Mouse (Mus musculus): ENCODE data around the gene Ttc22.

The Ttc22 gene

DNA sequence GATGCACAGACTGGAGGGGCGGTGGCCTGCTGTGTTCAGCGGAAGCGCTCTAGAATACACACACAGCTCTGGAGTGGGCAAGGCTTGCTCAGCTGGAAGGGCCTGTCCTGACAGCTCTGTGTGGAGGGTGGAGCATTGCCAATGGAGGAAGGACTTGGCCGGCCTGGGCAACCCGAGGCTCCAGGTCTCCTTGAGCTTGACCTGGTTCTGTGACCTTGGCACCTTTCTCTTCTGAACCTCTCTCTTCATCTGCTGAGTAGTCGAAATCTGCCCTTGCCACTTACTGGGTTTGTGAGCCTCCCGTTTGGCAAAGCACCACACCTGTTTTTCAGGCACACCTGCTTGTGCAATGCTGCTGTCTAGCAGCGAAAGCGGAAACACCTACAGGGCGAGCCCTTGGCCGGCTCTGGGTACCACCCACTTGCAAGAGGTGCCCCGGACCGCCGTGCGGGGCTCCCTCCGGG, at the start of gene Ttc22:
Ttc22 (plus strand) TSS at position 403 of the 464 bp plus-strand sequence.
- no peak for DNase-seq (ENCODE audit: low spot score)

GRCm38 (mm10) chr4:106575022-106575421, 47.2 kb upstream of the Ttc22 start:
- no peak for DNase-seq (ENCODE audit: low spot score)

- no peak for DNase-seq (ENCODE audit: low spot score)
Measured at GRCm38 (mm10) chr4:106577511-106577910, 44.7 kb upstream of the Ttc22 start.

- DNase-seq (ENCODE audit: low spot score): no peak
Measured at GRCm38 (mm10) chr4:106581176-106581864, 40.9 kb upstream of the Ttc22 start.

GRCm38 (mm10) chr4:106581865-106582204, 40.4 kb upstream of the Ttc22 start:
- no peak for DNase-seq (ENCODE audit: low spot score)

GRCm38 (mm10) chr4:106582428-106583153, 39.6 kb upstream of the Ttc22 start:
- no peak for DNase-seq (ENCODE audit: low spot score)

- no peak for DNase-seq (ENCODE audit: low spot score)
Measured at GRCm38 (mm10) chr4:106584665-106585064, 37.6 kb upstream of the Ttc22 start.

GRCm38 (mm10) chr4:106587075-106587474, 35.2 kb upstream of the Ttc22 start:
- no peak for DNase-seq (ENCODE audit: low spot score)

- DNase-seq (ENCODE audit: low spot score): no peak
Measured at GRCm38 (mm10) chr4:106590142-106590541, 32.1 kb upstream of the Ttc22 start.

DNA sequence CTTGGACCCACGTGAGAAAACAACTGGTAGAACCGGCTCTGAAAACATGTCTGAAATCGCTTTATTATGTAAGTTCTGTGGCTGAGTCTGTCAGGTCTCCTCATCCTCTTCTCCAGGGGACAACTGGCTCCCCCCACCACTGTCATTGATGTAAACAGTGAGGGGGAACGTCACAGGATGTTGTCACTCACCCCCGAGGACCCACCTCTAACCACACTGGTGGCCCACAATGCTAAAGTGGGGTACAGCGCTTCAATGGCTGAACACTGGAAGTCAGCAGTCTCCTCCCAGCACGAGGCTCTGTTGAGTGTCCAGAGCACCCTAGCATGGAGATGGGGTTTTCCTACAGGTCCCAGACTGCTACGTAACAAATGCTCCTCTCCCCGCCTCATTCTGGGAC, 31.4 kb upstream of the Ttc22 start:
- DNase-seq (ENCODE audit: low spot score): no peak

DNA sequence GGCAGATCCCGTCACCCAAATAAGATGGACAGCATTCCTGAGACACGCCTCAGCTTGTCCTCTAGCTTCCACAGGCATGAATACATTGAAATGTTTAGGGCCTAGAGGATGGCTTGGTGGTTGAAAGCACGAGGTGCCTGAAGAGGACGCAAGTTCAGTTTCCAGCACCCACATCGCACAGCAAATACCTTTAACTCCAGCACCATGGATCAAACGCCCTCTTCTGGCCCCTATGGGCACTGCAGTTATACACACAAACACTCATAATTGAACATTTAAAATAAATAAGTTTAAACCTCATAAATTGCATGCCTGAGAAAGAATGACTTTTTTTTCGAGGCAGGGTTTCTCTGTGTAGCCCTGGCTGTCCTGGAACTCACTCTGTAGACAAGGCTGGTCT, 28.6 kb upstream of the Ttc22 start:
- no peak for DNase-seq (ENCODE audit: low spot score)

GRCm38 (mm10) chr4:106596200-106596599, 26.0 kb upstream of the Ttc22 start:
- no peak for DNase-seq (ENCODE audit: low spot score)

GRCm38 (mm10) chr4:106597055-106597454, 25.2 kb upstream of the Ttc22 start:
- DNase-seq (ENCODE audit: low spot score): no peak

GRCm38 (mm10) chr4:106597741-106598140, 24.5 kb upstream of the Ttc22 start:
- no peak for DNase-seq (ENCODE audit: low spot score)

DNA sequence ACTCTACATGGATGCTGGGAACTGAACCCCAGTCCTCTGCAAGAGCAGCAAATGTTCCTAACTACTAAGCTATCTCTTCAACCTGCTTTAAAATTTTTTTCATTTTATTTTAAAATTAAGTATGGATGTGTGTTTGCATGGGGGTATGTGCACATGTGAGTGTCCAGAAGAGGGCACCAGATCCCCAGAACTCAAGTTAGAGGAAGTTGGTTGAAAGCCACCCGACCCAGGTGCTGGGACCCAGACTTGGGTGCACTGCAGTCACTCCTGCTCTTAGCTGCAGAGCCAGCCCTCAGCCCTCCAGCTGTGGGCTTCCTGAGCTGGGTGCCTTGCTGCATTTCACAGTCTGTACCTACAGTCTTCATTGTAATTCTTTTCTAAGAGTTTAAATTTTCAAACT, 22.8 kb upstream of the Ttc22 start:
- DNase-seq (ENCODE audit: low spot score): no peak

DNA sequence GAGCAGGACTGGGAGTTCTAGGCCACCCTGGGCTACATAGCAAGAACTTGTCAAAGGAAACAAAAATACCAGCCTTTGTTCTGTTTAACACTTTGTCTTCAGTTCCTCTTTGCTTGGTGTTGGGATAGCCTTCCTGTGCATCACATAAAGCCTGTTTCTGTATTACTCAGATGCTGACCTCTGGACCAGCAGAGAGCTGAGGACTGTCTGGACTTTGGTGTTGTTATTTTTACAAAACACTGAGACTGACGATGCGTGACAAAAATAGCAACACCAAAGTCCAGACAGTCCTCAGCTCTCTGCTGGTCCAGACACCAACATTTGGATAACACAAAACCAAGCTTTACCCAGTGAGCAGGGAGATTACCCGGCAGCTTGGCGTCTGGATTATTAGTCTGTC, 21.5 kb upstream of the Ttc22 start:
- DNase-seq (ENCODE audit: low spot score): no peak

DNA sequence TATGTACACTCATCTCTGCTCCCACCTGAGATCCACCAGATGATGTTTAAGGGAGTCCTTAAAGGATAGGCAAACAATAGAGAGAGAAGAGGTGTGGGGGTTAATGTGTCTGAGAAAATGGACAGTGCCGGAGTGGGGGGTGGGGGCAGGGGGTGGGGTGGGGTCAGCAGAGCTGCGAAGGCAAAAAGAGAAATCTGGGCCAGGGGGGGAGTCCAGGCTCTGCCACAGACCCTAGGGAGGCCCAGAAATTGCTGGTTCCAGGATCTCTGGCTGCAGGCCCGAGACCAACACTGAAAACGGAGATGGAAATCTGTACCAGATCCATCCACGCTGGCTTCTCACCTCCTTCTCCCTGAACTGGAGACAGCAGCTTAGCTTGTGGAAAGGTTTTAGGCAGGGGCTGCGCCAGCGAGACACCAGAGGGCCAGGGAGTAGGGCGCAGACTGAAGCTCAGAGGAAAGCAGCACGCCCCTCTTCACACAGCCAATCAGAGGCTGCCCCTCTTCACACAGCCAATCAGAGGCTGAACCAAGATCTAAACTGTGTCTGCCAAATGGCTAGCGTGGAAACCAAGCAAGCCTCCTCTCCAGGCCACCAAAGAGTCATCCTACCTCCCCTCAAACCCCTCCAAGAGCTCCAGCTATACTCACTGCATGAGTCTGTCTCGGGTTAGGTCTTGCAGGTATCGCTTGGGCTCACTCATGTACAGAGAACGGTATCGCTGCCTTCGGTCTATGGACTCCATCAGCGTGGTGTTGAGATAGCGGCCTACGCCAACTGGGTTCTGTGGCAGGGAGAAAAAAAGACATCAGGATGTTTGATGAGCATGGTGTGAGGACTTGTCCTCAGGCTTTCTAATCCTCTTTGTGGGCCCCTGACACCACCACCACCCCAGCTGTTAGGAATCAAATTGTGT, 15.3 kb upstream of the Ttc22 start:
- no peak for DNase-seq (ENCODE audit: low spot score)

GRCm38 (mm10) chr4:106607905-106608304, 14.3 kb upstream of the Ttc22 start:
- no peak for DNase-seq (ENCODE audit: low spot score)

- no peak for DNase-seq (ENCODE audit: low spot score)
Measured at GRCm38 (mm10) chr4:106613105-106613504, 9.1 kb upstream of the Ttc22 start.

- no peak for DNase-seq (ENCODE audit: low spot score)
Measured at GRCm38 (mm10) chr4:106613560-106613959, 8.7 kb upstream of the Ttc22 start.

- peak; percentile 65 for DNase-seq (ENCODE audit: low spot score)
Measured at GRCm38 (mm10) chr4:106614180-106614797, 7.9 kb upstream of the Ttc22 start.

- DNase-seq (ENCODE audit: low spot score): no peak
Measured at GRCm38 (mm10) chr4:106614881-106615280, 7.4 kb upstream of the Ttc22 start.

Measured in ovary, postnatal 14 days (tissue).